Mouse (Mus musculus) intestine, embryonic 14.5 days (tissue): Measurements from ENCODE around the gene Pepd. TPM values are rescaled to one million over a fixed set of nuclear protein-coding genes. Genes with fewer than 3 reads are reported as not detected.

ENCODE experiments used
- ATAC-seq: fragments of 200-750 bp; cut with Nextera tagmentation; replicated peaks from 2 replicates; pipeline ENCODE4 v1.8.0; 2017; ENCODE audit warnings: low read depth, moderate number of reproducible peaks, moderate TSS enrichment, moderate library complexity; ENCODE audit not compliant: low FRiP score, low TSS enrichment
- DNase-seq: peaks from one replicate; pipeline ENCODE4 v3.0.0-alpha.2; 2018; ENCODE audit warnings: low spot score
- H3K27ac ChIP-seq: fragments of 300-500 bp; sonication (generic); 2 replicates; pipeline ENCODE4 v1.5.1; 2014; ENCODE audit warnings: low read depth, mild to moderate bottlenecking, control low read depth
- H3K27me3 ChIP-seq: fragments of 300-500 bp; sonication (generic); replicated peaks from 2 replicates; pipeline ENCODE4 v1.6.1; 2014; ENCODE audit warnings: low read length, control low read depth; ENCODE audit not compliant: control insufficient read depth, insufficient read depth
- H3K36me3 ChIP-seq: fragments of 300-500 bp; sonication (generic); 2 replicates; pipeline ENCODE4 v1.6.1; 2014; ENCODE audit warnings: low read length, control low read depth; ENCODE audit not compliant: control insufficient read depth, insufficient read depth
- H3K4me1 ChIP-seq: fragments of 300-500 bp; sonication (generic); replicated peaks from 2 replicates; pipeline ENCODE4 v1.6.1; 2014; ENCODE audit warnings: low read length, control low read depth, mixed read lengths; ENCODE audit not compliant: control insufficient read depth, insufficient read depth
- H3K4me2 ChIP-seq: fragments of 300-500 bp; sonication (generic); 2 replicates; pipeline ENCODE4 v1.6.1; 2014; ENCODE audit warnings: low read length
- H3K4me3 ChIP-seq: fragments of 300-500 bp; sonication (generic); 2 replicates; pipeline ENCODE4 v1.5.1; 2014; ENCODE audit warnings: low read depth, low read length, control low read depth, mixed read lengths
- H3K9ac ChIP-seq: fragments of 300-500 bp; sonication (generic); 2 replicates; pipeline ENCODE4 v1.6.1; 2014; ENCODE audit warnings: mild to moderate bottlenecking, low read length
- H3K9me3 ChIP-seq: fragments of 300-500 bp; sonication (generic); 2 replicates; pipeline ENCODE4 v1.6.1; 2016; ENCODE audit warnings: low read length, control low read depth; ENCODE audit not compliant: control insufficient read depth
- WGBS: fragments of 180-500 bp; shearing (Covaris S2); extraction: QIAGEN DNeasy Blood & Tissue Kit; methylation state at CpG from one replicate; pipeline ENCODE4 v1.1.7; 2014; 5-methylcytosine and 5-hydroxymethylcytosine counted together
- polyA plus RNA-seq: library from polyadenylated mRNA; unstranded; fragments of >200 nt; fragmentation: Nextera tagmentation; extraction: Ambion mirVana; gene quantifications from 2 replicates; pipeline ENCODE4 v1.2.1, GENCODE M21; 2014

The Pepd gene
- polyA plus RNA-seq, 1 experiment from 2014 or later, result 80.3 TPM

GRCm38 (mm10) chr7:35015252-35015651 lies 103.1 kb downstream of the Pepd start:
- Histone ChIP-seq H3K27ac (no peak overlapping the region), H3K36me3 (no peaks in the 10 kb centered on the region), H3K9ac (no peak overlapping the region), H3K4me2 (no peak overlapping the region), H3K4me3 (no peak overlapping the region), H3K27me3 (no peaks in the 10 kb centered on the region), H3K9me3 (no peaks in the 10 kb centered on the region), H3K4me1 (no peaks in the 10 kb centered on the region)
- DNase-seq, result no peak
- ATAC-seq, result no peak
- WGBS, result 87% methylated on average over 2 of the region's 2 CpGs

GRCm38 (mm10) chr7:35021365-35021764 lies 109.2 kb downstream of the Pepd start:
- Histone ChIP-seq H3K4me2 (no peak overlapping the region), H3K9me3 (no peaks in the 10 kb centered on the region), H3K27ac (no peak overlapping the region), H3K4me1 (no peaks in the 10 kb centered on the region), H3K27me3 (no peaks in the 10 kb centered on the region), H3K36me3 (peaks cover 4% of the 10 kb centered on the region; the same call in 1 of the 2 replicates), H3K9ac (no peak overlapping the region), H3K4me3 (no peak overlapping the region)
- no peak for ATAC-seq
- DNase-seq, result no peak
- WGBS, result 88% methylated on average over 10 of the region's 10 CpGs

GRCm38 (mm10) chr7:35023251-35023650 lies 111.1 kb downstream of the Pepd start:
- no peak overlapping the region for H3K27ac ChIP-seq
- DNase-seq (no peak), ATAC-seq (no peak)
- no peaks in the 10 kb centered on the region for H3K9me3 ChIP-seq
- H3K9ac ChIP-seq, result no peak overlapping the region
- peaks cover 4% of the 10 kb centered on the region; the same call in 1 of the 2 replicates for H3K36me3 ChIP-seq
- no peaks in the 10 kb centered on the region for H3K4me1 ChIP-seq
- no peak overlapping the region for H3K4me2 ChIP-seq
- 80% methylated on average over 4 of the region's 4 CpGs for WGBS
- H3K4me3 ChIP-seq, result no peak overlapping the region
- no peaks in the 10 kb centered on the region for H3K27me3 ChIP-seq

GRCm38 (mm10) chr7:35024426-35024825 lies 112.2 kb downstream of the Pepd start:
- H3K4me1 ChIP-seq, result no peaks in the 10 kb centered on the region
- ATAC-seq (no peak), DNase-seq (no peak)
- H3K4me3 ChIP-seq, result no peak overlapping the region
- 56% methylated on average over 1 of the region's 1 CpGs for WGBS
- H3K27ac ChIP-seq, result no peak overlapping the region
- H3K4me2 ChIP-seq, result no peak overlapping the region
- H3K36me3 ChIP-seq, result peaks cover 4% of the 10 kb centered on the region; the same call in 1 of the 2 replicates
- no peak overlapping the region for H3K9ac ChIP-seq
- no peaks in the 10 kb centered on the region for H3K9me3 ChIP-seq
- H3K27me3 ChIP-seq, result no peaks in the 10 kb centered on the region

GRCm38 (mm10) chr7:35025409-35026275 lies 113.5 kb downstream of the Pepd start:
- Histone ChIP-seq H3K9ac (no peak overlapping the region), H3K4me1 (no peaks in the 10 kb centered on the region), H3K27me3 (no peaks in the 10 kb centered on the region), H3K27ac (no peak overlapping the region), H3K4me2 (no peak overlapping the region), H3K9me3 (no peaks in the 10 kb centered on the region), H3K4me3 (no peak overlapping the region), H3K36me3 (peaks cover 4% of the 10 kb centered on the region; the same call in 1 of the 2 replicates)
- WGBS, result 52% methylated on average over 5 of the region's 5 CpGs
- peak; percentile 24 for ATAC-seq
- DNase-seq, result peak; percentile 93

GRCm38 (mm10) chr7:35026276-35026630 lies 114.1 kb downstream of the Pepd start:
- 82% methylated on average over 4 of the region's 4 CpGs for WGBS
- no peaks in the 10 kb centered on the region for H3K4me1 ChIP-seq
- ATAC-seq, result no peak
- peaks cover 7% of the 10 kb centered on the region; the same call in 1 of the 2 replicates for H3K36me3 ChIP-seq
- H3K4me3 ChIP-seq, result no peak overlapping the region
- no peaks in the 10 kb centered on the region for H3K27me3 ChIP-seq
- H3K9me3 ChIP-seq, result no peaks in the 10 kb centered on the region
- no peak overlapping the region for H3K27ac ChIP-seq
- H3K4me2 ChIP-seq, result no peak overlapping the region
- no peak overlapping the region for H3K9ac ChIP-seq
- DNase-seq, result no peak

GRCm38 (mm10) chr7:35026838-35027291 lies 114.7 kb downstream of the Pepd start:
- Histone ChIP-seq H3K4me1 (no peaks in the 10 kb centered on the region), H3K9ac (no peak overlapping the region), H3K27ac (no peak overlapping the region), H3K9me3 (no peaks in the 10 kb centered on the region), H3K4me2 (no peak overlapping the region), H3K27me3 (no peaks in the 10 kb centered on the region), H3K4me3 (no peak overlapping the region), H3K36me3 (peaks cover 6% of the 10 kb centered on the region)
- ATAC-seq, result no peak
- DNase-seq, result no peak
- 83% methylated on average over 3 of the region's 3 CpGs for WGBS

- no peak overlapping the region for H3K4me2 ChIP-seq
- peak overlapping the region; percentile 54; the same call in 1 of the 2 replicates for H3K27ac ChIP-seq
- no peak for ATAC-seq
Measured at GRCm38 (mm10) chr7:35027801-35028420, 115.7 kb downstream of the Pepd start.

More at GRCm38 (mm10) chr7:35027801-35028420, 115.7 kb downstream of the Pepd start:
- 65% methylated on average over 9 of the region's 9 CpGs for WGBS
- Histone ChIP-seq H3K9me3 (no peaks in the 10 kb centered on the region), H3K9ac (no peak overlapping the region), H3K4me1 (no peaks in the 10 kb centered on the region), H3K4me3 (no peak overlapping the region), H3K27me3 (no peaks in the 10 kb centered on the region), H3K36me3 (peaks cover 10% of the 10 kb centered on the region)
- DNase-seq, result no peak
